Mouse (Mus musculus): ENCODE data around the gene Mecom. TPM values are rescaled to one million over a fixed set of nuclear protein-coding genes. Genes with fewer than 3 reads are reported as not detected.
"Not testable (repeated sequence)": the region's sequence is repeated elsewhere in the genome, so short reads cannot be mapped to it uniquely, and the experiment has no call there.

Gene Mecom
- total RNA-seq, 2 experiments from 2014 or later = 16.9 to 21.6 TPM

DNA sequence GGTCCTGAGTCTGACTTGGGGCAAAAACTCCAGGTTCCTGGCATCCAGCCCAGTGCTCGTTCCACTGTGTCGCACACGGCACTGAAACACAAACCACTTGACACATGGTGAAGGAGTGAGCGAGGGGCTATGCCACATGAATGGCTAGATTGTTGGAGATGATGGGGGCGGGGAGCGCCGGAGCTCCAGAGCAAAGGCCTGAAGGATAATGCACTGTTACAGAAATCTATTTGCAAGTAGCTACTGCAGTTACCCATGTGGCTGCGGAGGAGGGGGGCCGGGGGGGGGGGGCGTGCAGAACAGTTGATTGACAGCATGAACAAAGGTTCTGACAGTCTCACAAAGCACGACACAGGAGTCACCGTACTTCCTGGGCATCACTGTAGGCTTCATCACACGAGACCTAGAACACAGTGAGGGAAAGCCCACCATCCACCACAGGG, 320.9 kb downstream of the Mecom start:
- intact Hi-C loops (cut with DNase I) = no loop called here

DNA sequence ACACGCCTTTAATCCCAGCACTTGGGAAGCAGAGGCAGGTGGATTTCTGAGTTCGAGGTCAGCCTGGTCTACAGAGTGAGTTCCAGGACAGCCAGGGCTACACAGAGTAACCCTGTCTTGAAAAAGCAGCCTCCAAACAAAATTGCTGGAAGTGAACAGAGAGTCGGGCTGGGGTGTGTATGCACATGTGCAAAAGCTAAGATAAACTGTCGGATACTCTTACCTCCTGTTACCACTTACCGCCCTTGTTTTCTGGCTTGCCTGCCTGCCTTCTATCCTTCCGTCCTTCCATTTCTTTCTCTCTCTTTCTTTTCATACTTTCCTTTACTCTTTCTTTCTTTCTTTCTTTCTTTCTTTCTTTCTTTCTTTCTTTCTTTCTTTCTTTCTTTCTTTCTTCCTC, 322.6 kb downstream of the Mecom start:
- intact Hi-C loops (cut with DNase I); DNase-seq: not testable (repeated sequence)

More for the DNA sequence above, 320.9 kb downstream of the Mecom start:
- no peak for DNase-seq

DNA sequence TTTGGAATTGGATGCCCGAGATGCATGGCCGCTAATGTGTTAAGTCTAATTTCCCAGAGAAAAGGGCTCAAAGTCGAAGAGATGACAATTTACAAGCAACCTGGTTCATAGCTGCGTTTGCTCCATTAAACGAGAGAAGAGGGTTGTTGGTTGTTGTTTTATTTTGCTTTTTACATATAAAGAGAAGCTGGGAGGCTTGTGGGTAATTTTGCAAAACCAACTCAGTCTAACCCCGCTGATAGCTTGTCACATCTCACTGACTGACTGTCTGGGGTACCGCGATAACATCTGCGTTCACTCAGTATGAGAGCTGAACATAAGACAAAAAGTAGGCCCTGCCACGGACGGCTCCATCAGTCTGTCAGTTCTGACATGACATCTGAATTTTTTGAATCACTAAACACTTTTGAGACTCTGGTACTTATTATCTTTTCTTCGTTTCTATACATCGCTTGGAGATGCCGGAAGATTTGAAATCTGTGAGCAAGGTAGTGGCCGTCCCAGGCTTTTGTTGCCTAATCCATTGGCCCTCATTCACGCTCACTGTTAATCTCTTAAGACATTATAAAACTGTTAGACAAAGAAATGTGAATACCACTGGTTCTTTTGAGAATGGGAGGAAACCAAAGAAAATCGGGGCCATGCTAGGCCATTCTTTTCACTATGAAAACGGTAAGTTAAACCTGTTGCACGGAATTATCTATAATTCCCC, 327.0 kb downstream of the Mecom start:
- intact Hi-C loops (cut with DNase I) = no loop called here
- DNase-seq = no peak

DNA sequence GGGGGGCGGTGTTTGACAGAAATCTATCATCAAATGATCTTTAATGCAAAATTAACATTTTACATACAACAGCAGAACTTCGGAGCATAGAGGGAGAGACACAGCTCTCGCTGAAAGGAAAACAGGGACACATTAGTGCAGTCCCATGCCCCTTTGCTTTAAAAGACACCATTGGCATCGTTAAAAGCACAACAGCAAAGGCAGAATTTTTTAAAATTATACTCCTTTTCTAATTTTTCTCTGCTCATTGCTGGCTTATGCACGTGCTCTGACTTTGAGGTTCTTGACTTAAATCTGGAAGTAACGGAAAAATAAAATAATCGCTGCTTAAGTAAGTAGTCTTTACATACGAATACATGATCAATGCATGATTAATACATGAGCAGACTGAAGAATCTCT, 327.9 kb downstream of the Mecom start:
- intact Hi-C loops (cut with DNase I) = no loop called here
- no peak for DNase-seq

DNA sequence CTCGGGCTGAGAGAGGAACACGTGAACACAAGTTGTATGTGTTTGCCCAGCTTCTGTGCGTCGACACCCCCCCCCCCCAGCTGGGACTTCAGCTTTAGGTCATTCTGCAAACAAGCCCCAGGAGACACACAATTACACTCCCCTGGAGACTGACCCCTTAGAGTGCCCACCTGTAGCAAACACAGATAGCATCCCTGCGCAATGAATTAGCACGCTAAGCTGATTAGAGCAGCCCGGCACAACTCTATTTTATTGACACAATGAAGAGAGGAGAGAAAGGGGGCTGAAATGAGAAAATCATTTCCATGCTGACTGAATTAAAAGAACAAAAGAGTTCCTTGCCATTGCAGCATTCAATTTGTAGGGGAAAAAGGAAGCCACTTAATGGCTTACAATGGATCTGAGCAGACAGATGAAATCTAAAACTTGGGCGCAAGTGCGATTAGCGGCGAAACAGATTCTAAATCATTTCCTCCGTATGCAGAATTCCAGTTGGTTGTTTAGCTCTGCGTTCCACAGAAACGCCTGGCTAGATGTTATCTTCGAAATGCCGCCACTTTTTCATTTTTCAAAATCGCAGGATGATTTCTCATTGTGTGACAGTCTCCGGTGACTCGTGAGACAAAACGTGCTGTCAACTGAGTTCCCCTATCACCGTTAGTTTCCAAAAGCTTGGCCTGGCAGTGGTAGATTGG, 328.5 kb downstream of the Mecom start:
- no peak for DNase-seq
- intact Hi-C loops (cut with DNase I) = no loop called here

DNA sequence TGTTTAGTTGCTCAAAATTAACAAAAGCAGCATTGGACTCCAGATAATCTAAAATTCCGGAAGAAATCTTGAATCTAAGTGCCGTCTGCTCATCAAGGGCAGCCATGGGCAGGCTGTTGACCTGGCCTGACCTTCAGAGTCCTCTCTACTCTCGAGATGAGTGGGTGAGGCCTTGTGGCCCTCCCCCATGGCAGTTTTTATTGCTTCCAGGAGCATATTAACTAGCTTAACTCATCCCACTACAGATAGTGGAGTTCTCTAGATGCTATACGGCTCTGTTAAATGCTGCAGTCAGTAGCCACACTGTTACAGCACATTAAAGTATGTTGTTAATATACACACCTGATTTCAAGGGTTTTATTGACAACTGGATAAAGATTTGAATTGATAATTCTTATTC, 333.2 kb downstream of the Mecom start:
- intact Hi-C loops (cut with DNase I) = no loop called here
- DNase-seq = no peak

DNA sequence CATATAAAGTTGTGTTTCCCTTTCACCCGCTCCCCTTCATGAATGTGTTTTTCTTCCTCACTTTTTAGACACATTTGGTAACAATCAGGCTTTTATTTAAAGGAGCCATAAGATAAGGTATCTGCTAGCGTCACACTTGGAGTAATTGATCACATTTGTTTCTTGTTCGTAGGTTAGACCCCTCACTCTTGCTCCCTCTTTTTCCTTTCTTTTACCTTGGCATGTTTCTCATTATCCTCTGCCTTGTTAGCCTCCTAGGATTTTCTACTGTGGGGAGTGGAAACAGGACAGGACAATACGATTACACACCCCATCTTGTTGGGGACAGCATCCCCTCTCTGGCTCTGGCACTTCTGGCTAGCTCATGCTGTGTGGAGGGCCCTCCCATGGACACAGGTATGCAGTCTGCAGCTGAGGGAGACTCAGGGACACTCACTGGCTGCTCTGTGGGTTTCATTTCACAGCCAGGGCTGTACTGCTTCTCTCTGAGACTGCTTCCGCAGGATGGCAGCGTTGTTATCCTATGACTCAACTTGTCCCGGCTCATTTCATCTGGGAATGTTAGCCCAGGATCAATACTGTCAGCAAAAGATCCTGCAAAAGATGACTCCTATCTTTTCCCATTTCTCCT, 334.2 kb downstream of the Mecom start:
- no peak for DNase-seq
- intact Hi-C loops (cut with DNase I) = no loop called here

DNA sequence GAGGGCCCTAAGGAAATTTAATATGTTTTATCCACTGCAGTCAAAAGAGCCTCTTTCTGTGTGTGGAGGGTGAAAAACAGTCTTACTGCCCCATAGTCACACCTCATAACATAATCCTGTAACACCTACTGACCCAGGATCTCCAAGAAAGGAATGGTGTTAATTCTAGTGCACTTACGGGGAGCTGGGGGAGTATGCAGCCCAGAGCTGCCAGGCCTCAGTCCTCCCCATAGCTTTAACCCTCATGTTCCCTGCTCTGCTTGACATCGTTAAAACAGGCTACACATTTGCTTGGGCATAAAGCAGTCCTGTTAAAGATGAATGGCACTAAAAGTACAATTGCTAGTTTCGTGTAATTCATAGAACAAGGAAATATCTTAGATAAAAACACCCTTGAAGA, 335.0 kb downstream of the Mecom start:
- intact Hi-C loops (cut with DNase I) = no loop called here
- DNase-seq = no peak

DNA sequence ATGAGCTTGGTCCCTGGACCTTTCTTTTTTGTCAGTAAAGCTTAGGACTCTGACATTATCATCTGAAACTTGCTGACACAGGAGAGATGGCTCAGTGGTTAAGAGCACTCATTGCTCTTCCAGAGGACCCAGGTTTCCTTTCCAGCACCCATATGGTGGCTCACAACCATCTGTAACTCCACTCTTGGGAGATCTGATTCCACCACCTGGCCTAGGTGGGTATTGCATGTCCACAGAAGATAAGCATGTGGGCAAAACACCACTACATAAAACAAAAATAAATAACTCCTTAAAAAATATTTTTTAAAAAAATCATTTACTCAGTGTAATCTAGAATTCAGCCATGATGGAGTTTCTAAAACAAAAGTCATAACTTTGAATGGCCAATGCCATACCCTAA, 338.7 kb downstream of the Mecom start:
- intact Hi-C loops (cut with DNase I) = no loop called here
- no peak for DNase-seq

DNA sequence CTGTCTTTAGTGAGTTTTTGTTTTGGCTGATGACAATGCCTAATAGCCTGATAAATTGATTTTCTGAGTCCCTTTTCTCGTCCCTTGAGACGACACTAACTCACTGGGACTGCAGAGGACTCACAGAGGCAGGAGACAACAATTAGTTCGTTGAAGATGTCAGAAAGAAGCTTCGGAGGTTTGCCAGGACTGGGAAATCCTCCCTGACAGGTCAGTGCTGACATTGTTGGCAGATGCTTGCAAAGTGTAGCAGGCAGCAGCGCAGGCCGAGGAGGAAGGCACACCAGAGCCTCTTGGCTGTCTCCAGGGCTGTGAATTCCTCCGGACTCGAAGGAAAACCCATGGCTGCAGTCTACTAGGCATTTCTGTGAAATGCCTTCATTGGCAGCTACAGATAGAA, 339.9 kb downstream of the Mecom start:
- DNase-seq = no peak
- intact Hi-C loops (cut with DNase I) = no loop called here

DNA sequence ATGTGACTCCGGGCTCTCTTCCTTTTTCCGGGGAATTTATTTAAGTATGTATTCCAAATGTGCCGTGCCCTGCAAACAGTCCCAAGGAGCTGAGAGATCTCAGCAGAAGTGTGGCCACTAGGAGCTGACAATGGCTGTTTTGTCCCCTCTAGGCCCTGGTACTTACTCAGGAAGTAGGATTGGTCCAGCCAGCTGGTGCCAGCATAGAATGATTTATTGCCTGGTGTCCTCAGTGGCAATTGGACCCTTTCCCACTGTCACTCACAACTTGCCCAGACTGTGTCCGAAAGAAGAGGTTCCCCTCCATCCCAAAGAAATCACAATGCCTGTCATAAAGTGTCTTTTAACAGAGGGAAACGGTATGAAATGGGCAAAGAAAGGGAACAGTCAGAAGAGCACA, 340.4 kb downstream of the Mecom start:
- intact Hi-C loops (cut with DNase I) = no loop called here
- DNase-seq = no peak

DNA sequence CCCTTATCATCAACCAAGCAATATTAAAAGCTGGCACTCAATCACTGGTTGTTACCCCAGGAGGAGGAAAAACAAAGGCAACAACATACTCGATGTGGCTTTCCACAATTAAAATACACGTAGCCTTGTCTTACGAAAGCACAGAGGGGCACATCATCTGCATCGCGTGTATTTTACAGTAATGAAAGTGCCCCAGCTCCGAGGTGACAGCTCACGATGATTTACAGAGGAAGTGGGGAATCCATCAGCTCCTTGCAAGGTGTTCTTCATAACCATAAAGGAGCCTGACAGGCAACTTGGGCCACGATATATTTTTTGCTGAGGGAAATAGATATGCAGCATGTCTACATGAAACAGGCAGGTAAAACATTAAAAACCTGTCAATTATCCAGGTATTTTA, 341.7 kb downstream of the Mecom start:
- intact Hi-C loops (cut with DNase I) = no loop called here
- no peak for DNase-seq

DNA sequence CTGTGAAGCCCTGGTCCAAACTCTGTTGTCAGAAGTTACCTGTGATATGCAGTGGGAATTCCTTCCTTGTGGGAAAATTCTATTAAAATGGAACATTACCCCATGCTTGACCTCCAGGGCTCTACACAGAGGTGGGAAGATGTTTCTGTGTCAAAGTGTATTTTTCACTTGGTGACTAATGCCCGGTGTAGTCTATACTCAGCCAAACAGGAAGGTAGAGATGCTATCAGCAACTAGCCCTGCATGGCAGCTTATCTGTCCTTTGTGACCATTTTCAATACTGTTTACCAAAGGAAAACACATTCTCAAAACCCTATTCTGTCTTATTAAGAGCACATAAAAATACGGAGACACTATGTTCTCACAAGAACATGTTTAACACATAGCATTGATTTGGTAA, 344.0 kb downstream of the Mecom start:
- intact Hi-C loops (cut with DNase I) = no loop called here
- DNase-seq = no peak

DNA sequence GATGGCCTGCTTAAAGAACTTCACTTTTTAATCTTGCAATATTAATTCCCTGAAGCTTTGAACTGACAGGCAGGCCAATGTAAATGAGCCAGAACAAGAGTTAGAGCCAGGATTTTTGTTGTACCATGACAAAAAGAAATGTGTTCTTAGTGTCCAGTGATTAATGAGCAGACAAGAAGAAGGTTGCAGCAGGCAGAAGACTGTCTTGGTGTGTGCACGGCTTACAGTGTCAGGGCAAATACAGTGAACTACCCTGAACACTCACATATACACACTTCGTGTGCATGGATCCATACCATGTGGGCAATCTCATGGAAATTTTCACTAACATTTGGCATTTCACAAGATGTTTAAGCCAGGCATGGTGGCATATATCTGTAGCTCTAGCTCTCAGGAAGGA, 349.0 kb downstream of the Mecom start:
- intact Hi-C loops (cut with DNase I) = no loop called here
- no peak for DNase-seq

DNA sequence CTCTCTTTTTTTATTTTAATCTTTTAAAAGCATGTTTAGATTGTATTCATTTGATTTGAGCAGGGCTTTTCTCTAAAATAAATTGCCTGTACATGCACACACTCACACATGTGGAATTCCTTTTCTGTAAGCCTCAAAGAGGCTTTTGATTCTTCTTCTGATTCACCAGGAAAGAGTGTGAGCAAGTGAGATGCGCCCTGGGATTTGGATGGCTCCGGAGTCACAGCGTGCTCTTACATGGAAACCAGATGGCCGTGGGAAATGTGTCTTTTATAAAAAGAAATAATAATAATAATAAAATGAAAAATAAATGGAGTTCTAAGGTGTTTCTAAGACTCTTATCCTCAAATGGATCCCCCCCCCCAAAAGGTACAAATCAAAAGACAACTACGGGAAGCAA, 349.6 kb downstream of the Mecom start:
- DNase-seq = no peak

DNA sequence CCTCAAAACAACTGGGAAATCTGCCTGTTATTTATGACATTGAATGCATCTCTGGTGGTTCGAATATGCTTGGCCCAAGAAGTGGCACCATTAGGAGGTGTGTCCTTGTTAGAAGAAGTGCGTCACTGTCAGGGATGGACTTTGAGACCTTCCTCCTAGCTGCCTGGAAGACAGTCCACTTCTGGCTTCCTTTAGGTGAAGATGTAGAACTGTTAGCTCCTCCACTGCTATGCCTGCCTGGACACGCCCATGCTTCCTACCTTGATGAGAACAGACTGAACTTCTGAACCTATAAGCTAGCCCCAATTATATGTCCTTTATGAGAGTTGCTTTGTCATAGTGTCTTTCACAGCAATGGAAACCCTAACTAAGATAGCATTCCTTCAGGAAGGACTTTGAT, 352.6 kb downstream of the Mecom start:
- intact Hi-C loops (cut with DNase I) = no loop called here
- DNase-seq = no peak

More for the DNA sequence above, 349.6 kb downstream of the Mecom start:
- intact Hi-C loops (cut with DNase I) = no loop called here

DNA sequence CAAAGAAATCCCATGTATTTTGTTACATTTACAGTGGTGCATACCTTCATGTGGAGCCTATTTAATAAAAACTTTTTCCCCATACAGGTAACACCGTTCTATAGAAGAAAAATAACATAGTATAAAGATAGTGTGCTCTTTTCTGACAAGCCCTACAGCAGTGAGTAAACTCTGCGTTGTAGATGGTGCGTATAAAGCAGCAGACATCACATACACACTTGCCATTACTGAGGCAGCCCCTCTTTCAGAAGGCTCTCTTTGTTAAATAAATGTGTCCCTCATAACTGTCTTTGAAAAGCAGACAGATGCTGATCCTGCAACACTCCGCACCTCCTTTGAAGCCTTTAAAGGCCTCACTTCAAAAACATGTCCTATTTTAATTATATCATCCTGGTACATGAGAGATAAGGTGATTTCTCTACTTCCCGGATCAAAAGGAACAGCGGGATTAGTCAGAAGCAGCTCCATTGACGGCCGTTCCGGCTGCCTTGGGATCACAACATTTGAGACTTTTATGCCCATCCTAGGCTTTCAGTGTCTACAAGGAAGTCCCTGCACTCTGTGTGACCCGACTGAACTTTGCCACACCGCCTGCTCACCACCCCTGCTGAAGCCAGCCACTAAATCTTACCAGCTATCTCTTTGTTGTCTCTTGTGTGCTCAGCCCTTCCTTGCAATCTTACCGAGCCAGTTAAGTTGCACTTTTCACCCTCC, 355.4 kb downstream of the Mecom start:
- intact Hi-C loops (cut with DNase I) = no loop called here
- DNase-seq = no peak

DNA sequence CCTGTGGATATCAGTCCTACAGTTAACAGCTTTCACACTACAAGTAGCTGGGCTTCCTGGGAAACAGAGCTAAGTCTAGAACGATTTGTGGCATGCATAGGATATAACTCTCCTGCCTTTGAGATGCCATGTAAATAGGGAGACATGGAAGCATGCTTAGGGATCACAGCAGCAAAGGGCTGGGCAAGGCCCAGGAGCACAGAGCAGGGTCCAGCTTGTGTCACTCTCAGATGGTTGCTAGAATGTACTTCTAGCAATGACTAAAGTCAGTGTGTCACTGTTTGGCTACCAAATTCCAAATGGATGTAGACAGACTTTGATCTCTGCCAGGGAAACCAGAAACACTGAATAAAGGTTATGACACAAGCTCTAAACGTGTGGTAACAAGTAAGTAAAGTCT, 358.5 kb downstream of the Mecom start:
- DNase-seq = no peak
- intact Hi-C loops (cut with DNase I) = no loop called here

DNA sequence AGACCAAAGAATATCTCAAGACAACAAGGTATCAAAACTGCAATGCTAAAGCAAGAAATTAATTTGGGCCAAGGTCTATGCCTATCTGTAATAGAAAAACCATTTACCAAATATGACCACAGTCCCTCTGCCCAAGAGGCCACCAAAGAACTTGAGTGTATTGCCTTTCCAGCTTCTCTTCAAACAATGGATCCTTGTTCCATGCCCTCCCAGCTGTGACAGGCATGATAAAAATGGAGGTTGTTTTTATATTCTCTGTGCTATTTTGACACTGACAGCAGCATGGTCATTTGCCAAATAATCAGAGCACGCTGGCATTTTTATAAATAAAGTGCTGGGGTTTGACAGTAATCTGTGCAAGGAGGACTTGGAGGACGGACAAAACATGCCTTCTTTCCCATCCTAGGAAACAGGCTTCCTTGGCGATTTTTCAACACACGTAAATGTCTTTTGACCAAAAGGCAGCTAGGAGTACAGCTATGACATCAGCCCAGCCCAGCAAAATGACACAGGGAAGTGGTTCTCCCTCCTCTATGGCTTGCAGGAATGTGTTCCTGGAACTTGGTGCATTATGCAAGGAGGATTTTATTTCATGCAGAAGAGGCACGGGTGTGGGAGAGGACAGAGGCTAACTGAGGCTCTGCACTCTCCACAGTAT, 359.9 kb downstream of the Mecom start:
- intact Hi-C loops (cut with DNase I) = no loop called here

DNA sequence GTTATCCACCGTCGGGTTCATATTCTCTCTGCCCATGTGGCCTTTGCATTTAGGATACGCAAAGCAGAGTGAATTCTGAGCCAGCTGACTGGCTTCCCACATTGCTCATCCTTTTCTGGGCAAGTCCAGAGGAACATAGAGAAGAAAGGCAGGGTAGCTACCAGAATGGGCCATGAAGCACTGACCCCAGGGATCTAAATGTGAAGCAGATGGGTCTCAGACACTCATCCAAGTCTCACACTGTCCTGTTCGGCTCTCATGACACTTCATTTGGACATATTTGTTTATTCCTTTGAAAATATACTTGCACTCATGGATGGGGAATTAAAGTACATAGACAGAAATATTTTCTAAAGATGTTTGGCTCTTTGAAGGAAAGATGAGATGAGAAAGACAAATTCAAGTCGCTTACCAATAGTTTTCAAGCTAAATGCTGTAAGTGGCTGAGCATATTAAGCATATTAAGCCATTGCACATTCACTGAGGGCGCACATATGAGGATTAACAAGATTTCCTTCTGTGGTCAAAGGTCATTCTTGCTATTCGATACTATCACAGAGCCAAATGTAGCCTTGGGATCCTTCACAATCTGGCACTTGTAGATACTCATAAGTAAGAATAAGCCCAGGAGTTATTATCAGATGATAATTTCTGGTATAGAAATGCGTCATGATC, 365.9 kb downstream of the Mecom start:
- intact Hi-C loops (cut with DNase I) = no loop called here
- no peak for DNase-seq

More for the DNA sequence above, 359.9 kb downstream of the Mecom start:
- no peak for DNase-seq
